8 mouse cellular contexts compared by ENCODE assay signal in the genomic region with DNA sequence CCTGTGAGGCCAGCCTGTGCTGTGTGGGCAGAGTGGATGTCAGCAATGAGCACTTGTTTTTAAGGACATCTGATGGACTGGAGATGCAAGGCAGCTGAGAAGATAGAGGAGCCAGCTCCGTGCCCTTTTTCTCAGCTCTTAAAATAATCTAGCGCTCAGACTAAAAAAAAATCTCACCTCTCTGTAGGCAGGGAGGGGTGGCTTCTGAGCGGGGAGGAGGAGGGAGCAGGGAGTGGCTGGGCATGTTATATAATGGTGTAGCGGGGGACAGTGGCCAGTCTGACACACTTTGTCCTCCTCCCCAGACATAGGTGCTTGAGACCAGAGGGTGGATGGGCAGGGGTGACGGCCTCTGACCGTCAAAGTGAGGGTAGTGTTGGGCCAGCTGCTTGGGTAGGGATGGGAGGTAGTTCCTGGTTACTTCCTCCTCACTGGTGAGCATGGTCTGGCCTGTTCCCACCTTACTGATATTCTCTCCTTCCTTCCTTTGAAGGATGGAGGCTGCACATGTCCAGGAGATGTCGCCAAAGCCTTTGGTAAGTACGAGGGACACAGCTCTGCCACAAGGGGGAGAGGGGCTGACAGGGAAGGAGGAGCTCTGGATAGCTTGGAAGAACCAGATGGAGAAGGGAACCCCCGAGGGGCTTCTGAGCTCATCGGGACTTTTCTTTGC. TPM values are rescaled to one million over a fixed set of nuclear protein-coding genes. Genes with fewer than 3 reads are reported as not detected.
DNase-seq lines count a peak whose midpoint lies in the region; ATAC-seq and TF ChIP-seq lines count a peak whose summit lies in the region.

No protein-coding gene starts in this region.

- H3K4me2 ChIP-seq in liver, embryonic 15.5 days: peak overlapping the region; percentile 43

- peaks cover 98% of the 10 kb centered on the region for H3K36me3 ChIP-seq in liver, embryonic 15.5 days (replicated peaks)

- POLR2A ChIA-PET in Patski (lab: Charles Lee): interaction anchor here (1.2 to 2.3 kb wide), 3 partner anchors 14 to 31 kb away, joined by 3 to 10 read pairs (median 4); partner anchors contain the start of gene Gmpr

- H3K27ac ChIP-seq in liver, embryonic 15.5 days (replicated peaks): peak overlapping the region; percentile 75
- peak overlapping the region; percentile 18 for H3K27ac ChIP-seq in olfactory bulb, adult 2 months (ENCODE audit: insufficient read depth, low read depth, low read length)

- CTCF ChIA-PET in Patski (lab: Charles Lee): interaction anchor here (0.7 to 3.3 kb wide), 22 partner anchors 10 to 705 kb away, joined by 3 to 20 read pairs (median 5); no protein-coding TSS in a partner anchor

- no peak for DNase-seq in Patski (ENCODE audit: low read depth, low spot score)
- DNase-seq in cerebellum, adult 18-20 months: peak; percentile 82 to 89
- peak; percentile 41 for DNase-seq in forelimb bud, embryonic 11.5 days (ENCODE audit: low read depth, low spot score)
- DNase-seq in heart, postnatal 25 days (ENCODE audit: low spot score): peak; percentile 35
- peak; percentile 83 to 89 for DNase-seq in kidney, postnatal 4 days

- no peak for TF ChIP-seq POLR2A in olfactory bulb, adult 2 months (IDR thresholded peaks at IDR 0.05; ENCODE audit: insufficient read depth, low read depth, low read length)

- WGBS in liver, embryonic 15.5 days (ENCODE audit: insufficient replicate concordance): 28% methylated on average over 10 of the region's 10 CpGs
- WGBS in olfactory bulb, adult 2 months: 20% methylated on average over 10 of the region's 10 CpGs

- intact Hi-C loops in heart, postnatal 25 days (cut with DNase I): loop anchor here (1.0 to 5.0 kb wide), 4 partner anchors 33 to 624 kb away; no protein-coding TSS in a partner anchor

- TF ChIP-seq CTCF in Patski (IDR thresholded peaks at IDR 0.05): no peak
- peak; percentile 76 for TF ChIP-seq CTCF in olfactory bulb, adult 2 months (IDR thresholded peaks at IDR 0.05; ENCODE audit: insufficient read depth, low read depth, low read length)

- no peaks in the 10 kb centered on the region for H3K27me3 ChIP-seq in Patski
- no peaks in the 10 kb centered on the region for H3K27me3 ChIP-seq in liver, embryonic 15.5 days

- H3K9ac ChIP-seq in liver, embryonic 15.5 days: peak overlapping the region; percentile 25; the same call in 1 of the 2 replicates

- H3K9me3 ChIP-seq in liver, embryonic 15.5 days (replicated peaks): no peaks in the 10 kb centered on the region

- no peak overlapping the region for H3K4me3 ChIP-seq in liver, embryonic 15.5 days (replicated peaks)
- peak overlapping the region; percentile 56 for H3K4me3 ChIP-seq in olfactory bulb, adult 2 months (ENCODE audit: insufficient read depth, low read depth, low read length)

- peak; percentile 19 for ATAC-seq in Patski
- peak; percentile 62 for ATAC-seq in liver, embryonic 15.5 days (ENCODE audit: insufficient read depth)
- ATAC-seq in erythroid progenitor cell, adult 5-6 weeks (replicated peaks; ENCODE audit: low FRiP score, poor library complexity, severe bottlenecking): no peak

- in situ Hi-C loops in Patski (cut with MboI; ENCODE audit: low pct_unique_long_range_greater_than_20kb): loop anchor here (10.0 kb wide), 1 partner anchor 436 kb away; no protein-coding TSS in a partner anchor

- peaks cover 72% of the 10 kb centered on the region for H3K4me1 ChIP-seq in liver, embryonic 15.5 days (replicated peaks)
- H3K4me1 ChIP-seq in olfactory bulb, adult 2 months (ENCODE audit: control insufficient read depth, insufficient read depth, low read length): peaks cover 17% of the 10 kb centered on the region

RNA-seq across cellular contexts. Expression of gene Gmpr, which starts 31.4 kb away (rescaled TPM):
- 91.3 TPM for polyA plus RNA-seq in Patski (2021)
- 100 to 1,000 TPM; 167 to 189 TPM for total RNA-seq in heart, postnatal 25 days (2021)
- polyA plus RNA-seq in liver, embryonic 15.5 days (2015; fragmentation: Nextera tagmentation; extraction: Ambion mirVana): 265 and 273 TPM in 2 replicates
- not detected in 2 replicates for polyA plus RNA-seq in olfactory bulb, adult 2 months (2012; ENCODE audit: insufficient read depth, insufficient read length, low replicate concordance, missing spikeins)
- 5.0 and 10.5 TPM in 2 replicates for total RNA-seq in erythroid progenitor cell, adult 5-6 weeks (2015; ENCODE audit: low replicate concordance)
- 1.2 and 1.8 TPM in 2 replicates for total RNA-seq in erythroid progenitor cell, adult 5-6 weeks (2017; ENCODE audit: low replicate concordance)
